Mouse (Mus musculus): ENCODE measurements around the gene Tmcc3.

- TF ChIP-seq CTCF (IDR thresholded peaks at IDR 0.05; ENCODE audit: low read depth, low read length) (no peak), POLR2A (IDR thresholded peaks at IDR 0.05; ENCODE audit: insufficient read depth, low read length) (no peak)
Observed at GRCm38 (mm10) chr10:94466313-94466712, 154.6 kb downstream of the Tmcc3 start.

All from ES-Bruce4 (cell line).